Mouse (Mus musculus): ENCODE data around the gene Lap3. TPM values are rescaled to one million over a fixed set of nuclear protein-coding genes. Genes with fewer than 3 reads are reported as not detected.
A peak's percentile ranks its signal among the peaks of the same experiment; 100 is the strongest.

Gene Lap3
- total RNA-seq (2014; fragmentation: Nextera tagmentation) (59.9 and 74.0 TPM in 2 replicates), total RNA-seq (2017) (98.6 and 103 TPM in 2 replicates)

DNA sequence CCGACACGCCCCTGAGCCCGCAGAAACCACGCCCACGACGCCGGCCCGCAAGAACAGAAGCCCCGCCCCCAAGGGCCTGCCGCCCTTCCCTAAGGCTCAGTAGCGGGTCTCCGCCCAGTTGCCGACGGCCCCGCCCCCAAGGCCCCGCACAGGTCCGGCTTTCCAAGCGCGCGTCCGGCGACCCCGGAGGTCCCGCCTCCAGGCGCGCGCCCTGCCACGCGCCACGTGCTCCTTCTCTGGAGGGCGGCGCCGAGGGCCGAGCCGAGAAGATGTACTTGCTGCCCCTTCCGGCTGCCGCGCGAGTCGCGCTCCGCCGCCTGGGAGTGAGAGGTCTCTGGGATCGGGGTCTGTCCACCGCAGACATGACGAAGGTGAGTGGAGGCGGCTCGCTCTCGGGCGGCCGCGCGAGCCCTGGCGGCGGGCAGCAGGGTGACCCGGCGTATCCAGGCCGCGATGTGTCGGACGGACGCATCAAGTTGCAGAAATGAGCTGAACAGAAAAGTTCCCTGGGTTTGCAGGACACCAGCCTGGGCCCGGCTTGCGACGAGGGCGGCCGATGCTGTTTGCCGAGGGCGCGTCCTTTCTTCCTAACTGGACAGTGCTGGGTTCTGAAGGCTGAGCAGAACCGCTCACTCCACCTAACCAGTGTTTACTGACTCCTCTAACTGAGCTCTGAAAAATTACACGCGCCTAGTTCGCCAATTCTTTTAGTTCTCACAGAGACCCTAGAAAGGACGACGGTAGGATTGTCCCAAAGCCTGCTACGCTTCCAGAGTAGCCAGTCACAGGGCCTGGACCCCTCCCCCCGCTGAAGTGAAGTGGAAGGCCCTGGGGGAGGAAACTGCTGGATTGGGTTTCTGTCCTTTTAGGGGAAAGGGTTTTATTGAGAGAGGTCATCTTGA is at the start of gene Lap3:
Gene Lap3, plus strand, starts transcription at position 184 of the 902 bp plus-strand sequence.
- peak; percentile 95 for ATAC-seq (replicated peaks; ENCODE audit: low FRiP score, low TSS enrichment, poor library complexity, severe bottlenecking)

DNA sequence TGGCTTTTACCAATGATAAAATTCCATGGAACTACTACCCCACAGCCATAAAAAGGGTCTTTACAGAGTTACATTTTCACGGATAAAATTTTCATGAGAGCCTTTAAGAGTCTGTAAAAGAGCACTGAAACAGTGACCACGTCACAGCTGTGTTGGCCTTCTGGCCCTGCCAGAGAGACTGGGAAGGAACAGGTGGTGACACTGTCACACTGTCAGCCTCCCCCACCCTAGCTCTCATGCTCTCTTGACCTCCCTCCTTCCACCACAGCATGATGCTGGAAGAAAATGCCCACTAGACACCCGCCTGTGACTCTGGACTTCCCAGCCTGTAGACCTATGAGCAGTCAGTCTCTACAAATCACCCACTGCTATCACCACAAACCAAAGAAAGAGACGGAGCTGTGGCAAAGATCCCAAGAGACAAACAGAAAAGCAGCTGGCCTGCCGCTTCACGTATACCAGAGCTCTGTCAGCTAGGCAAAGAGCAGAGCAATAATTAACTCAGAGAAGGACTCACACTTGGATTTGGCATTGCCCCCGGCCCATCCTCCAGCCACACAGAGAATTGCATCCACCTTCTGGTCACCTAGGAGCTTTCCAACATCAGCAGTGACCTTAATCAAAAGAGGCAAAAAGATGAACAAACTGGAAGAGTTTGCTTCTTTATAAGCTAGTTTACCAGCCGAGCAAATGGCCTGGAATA is 48.9 kb upstream of the Lap3 start:
- no peak for ATAC-seq (replicated peaks; ENCODE audit: low FRiP score, low TSS enrichment, poor library complexity, severe bottlenecking)

DNA sequence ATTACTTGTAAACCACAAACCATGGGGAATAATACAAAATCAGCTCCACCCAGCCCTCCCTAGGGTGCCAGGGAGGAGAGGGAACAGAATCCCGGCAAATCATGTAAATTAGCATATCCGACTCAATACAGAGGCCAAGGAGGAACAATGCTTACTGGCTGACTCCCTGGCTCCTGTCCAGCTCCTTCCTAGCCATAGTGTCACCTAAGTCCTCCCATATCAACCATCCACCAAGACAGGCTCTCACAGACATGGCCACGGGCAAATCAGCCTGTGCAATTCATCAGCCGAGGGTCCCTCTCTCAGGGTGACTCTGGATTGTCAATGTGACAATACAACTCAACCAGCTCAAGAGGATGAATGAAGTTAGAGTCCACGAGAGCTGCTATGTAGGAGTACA is 44.5 kb upstream of the Lap3 start:
- no peak for ATAC-seq (replicated peaks; ENCODE audit: low FRiP score, low TSS enrichment, poor library complexity, severe bottlenecking)

DNA sequence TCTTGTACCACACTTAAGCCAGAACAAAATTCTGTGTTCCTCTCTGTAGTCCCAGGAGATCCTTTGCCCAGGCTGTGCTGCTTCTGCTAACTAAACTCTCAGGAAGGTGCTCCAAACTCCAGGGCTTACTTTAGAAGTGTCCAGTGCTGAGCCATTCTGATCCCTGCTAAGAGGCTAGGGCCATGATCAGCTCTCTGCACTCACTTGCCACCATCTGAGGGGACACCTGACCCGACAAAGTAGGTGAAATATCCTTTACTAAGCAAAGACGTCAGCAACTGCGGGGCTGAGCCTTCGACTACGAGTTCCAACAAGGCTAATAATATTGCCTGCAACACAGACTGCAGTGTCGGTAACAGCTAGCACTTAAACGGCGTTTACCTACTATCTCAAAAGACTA is 44.0 kb upstream of the Lap3 start:
- ATAC-seq (replicated peaks; ENCODE audit: low FRiP score, low TSS enrichment, poor library complexity, severe bottlenecking), result no peak

DNA sequence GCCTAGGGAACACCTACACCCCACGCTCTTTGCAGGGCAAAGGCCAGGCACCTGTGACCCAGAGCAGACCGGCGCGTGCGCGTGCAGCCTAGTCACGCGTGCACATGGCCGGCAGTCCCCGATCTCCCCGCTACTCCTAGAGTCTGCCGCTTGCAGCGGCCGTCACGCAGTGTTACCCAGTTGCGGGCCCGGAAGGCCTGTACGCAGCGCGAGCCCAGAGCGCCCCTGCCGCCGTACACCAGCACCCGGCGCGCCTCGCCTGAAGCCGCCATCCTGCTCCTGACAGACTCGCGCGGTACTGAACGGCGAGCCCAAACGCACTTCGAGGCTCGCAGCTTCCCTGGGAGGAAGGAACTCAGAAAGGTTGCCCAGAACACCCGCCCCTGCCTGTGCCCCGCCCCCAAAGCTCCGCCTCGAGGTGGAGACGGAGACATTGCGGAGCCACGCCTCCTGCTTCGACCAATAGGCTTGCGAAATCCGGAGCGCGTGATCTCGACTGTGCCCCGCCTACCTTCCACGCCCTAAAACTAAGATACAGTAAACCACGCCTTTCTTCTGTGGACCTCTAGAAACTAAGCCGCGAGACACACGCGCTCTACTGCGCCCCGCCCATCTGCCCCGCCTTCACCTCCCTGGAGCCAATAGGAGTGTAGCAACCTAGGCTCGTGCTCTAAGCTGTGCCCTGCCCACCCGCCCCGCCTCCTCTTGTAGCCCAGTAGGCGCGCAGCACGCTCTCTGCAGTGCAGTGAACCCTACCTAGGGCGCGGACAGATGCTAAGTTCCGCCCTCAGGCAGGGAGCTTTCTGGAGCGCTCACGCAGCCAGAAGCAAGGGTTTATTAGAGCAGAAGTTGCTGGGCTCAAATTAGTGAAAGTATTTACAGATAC is 43.1 kb upstream of the Lap3 start, which contains the start of gene Qdpr:
Gene Qdpr, minus strand, starts transcription at position 406 of the 886 bp plus-strand sequence.
- ATAC-seq (replicated peaks; ENCODE audit: low FRiP score, low TSS enrichment, poor library complexity, severe bottlenecking), result peak; percentile 95

DNA sequence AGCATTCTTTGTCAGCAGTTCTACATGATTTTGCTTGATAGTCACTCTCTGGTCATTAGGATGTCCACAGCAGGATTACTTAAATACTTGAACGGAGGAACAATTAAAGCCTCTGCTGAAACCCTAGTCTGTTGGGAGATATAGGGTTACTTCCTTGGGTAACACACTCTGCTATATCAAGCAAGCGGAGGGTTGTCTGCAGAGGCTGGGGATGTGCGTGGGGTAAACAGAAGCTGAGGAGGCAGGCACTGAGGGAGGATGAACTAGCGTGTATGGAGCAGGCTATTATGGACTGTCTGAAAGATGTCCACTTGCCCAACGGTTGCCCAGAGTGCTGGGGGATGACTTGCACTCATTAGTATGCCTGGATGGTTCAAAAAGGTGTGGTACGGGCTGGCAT is 39.7 kb upstream of the Lap3 start, which contains the start of gene Clrn2:
Gene Clrn2, plus strand, starts transcription at position 301 of the 400 bp plus-strand sequence.
- no peak for ATAC-seq (replicated peaks; ENCODE audit: low FRiP score, low TSS enrichment, poor library complexity, severe bottlenecking)

DNA sequence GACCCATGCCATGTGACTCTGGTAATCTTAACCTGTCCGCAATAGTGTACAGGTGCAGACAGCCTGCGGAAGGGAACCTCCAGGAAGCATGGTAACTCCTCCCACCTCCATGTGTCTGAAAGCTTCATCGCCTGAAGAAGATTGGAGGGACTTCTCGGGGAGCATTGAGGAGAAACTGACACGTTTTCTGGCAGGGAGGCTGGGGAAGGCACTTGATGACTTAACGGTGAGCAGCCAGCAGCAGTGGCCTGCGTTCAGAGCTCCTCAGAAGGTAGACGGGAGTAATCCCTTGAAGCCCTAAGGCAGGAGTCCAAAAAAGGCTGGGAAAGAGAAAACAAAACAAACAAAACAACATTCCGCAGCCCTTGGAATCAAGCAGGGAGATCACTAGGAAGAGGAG is 38.7 kb upstream of the Lap3 start:
- no peak for ATAC-seq (replicated peaks; ENCODE audit: low FRiP score, low TSS enrichment, poor library complexity, severe bottlenecking)

DNA sequence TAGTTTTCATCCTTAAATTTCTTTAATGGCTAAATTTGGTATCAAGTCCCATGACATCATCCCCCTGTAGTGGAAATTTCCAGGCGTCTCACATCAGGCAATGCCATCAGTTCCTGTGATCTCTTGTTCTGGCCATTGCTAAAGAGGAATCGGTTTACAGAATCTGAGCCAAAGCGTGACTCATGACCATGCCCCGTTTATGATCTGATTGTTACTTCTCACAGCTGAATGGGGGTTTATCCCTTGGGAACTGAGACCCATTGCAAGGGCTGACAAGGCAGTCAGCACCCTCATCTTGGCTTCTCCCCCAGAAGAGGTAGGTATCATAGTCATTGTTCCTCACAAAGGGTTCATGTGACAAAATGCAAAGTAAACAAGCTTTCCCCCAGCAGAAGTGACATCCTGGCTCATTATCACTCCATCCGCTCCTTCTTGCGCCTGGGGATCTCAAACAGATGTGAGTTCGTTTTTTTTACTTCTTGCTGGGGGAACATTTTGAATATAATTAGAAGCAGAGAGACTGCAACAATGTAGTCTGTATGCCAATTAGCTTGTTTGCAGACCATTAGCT is 20.2 kb upstream of the Lap3 start:
- no peak for ATAC-seq (replicated peaks; ENCODE audit: low FRiP score, low TSS enrichment, poor library complexity, severe bottlenecking)

DNA sequence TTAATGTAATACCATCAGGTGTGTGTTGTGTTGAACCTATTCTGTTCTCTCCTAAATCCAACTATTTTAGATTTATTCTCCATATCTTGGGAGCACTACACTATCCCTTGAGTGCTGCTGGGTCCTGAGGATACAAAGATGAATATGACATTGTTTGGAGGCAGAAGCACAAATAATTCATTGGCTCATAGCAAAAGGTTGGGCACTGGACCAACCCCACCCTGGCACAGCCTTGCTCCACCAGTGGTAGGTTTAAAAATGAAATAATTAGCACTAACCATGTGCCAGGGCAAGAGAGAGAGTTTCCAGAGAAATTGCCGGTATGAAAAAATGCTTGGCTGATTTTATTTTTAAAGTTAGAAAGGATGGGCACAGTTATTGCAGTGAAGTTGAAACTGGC is 19.7 kb upstream of the Lap3 start:
- ATAC-seq (replicated peaks; ENCODE audit: low FRiP score, low TSS enrichment, poor library complexity, severe bottlenecking), result no peak

DNA sequence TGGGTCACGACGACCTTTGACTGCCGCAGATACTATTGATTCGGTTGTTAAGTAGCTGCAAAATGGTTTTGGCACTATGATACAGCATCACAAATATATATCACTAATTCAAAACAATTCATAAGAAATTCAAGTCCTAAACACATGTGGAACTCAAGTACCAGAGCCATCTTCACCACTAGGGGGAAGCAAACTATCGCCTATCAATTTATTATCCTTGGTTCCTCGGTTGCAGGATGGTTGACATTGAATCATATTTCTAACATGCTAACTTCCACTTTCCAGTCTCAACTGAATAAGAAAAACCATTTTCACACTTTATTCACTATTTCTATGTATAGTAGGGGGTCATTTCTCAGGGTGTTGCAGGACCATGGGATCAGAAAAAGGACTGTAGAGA is 19.0 kb upstream of the Lap3 start:
- peak; percentile 78 for ATAC-seq (replicated peaks; ENCODE audit: low FRiP score, low TSS enrichment, poor library complexity, severe bottlenecking)

DNA sequence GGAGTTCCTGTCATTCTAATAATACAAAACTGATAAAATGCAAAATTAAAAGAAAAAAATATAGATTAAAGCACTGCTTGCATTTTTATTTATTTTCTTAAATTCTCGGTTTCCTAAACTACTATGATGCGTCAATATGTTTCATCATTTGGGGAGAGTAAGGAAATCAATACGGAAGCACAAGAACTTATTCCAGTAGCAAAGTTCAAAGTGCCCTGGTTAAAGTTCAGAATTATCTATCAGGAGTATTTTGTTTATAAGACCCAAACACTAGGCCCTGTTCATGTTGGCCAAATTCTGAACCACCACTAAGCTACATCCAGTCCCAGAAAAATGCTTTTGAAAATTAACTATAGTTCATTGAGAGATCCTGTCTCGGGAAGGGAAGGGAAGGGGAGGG is 18.4 kb upstream of the Lap3 start:
- no peak for ATAC-seq (replicated peaks; ENCODE audit: low FRiP score, low TSS enrichment, poor library complexity, severe bottlenecking)

DNA sequence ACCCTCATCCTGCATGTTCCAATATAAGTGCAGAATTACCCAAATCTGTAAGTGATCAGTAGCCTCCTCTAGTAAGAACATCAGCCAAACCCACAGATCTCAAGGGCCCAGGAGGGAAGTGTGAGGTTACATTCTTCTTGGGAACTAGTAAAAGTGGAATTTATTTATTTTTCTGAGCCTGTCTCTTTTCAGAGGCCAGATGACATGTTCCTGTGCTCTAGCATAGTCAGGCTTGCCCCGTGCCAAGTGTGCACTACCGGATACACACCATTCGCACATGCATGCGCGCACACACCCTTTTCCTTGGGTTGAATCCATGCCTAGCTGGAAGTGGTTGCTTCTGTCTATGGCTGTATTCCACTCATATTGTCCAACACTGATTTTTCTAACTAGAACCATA is 17.4 kb upstream of the Lap3 start:
- no peak for ATAC-seq (replicated peaks; ENCODE audit: low FRiP score, low TSS enrichment, poor library complexity, severe bottlenecking)

DNA sequence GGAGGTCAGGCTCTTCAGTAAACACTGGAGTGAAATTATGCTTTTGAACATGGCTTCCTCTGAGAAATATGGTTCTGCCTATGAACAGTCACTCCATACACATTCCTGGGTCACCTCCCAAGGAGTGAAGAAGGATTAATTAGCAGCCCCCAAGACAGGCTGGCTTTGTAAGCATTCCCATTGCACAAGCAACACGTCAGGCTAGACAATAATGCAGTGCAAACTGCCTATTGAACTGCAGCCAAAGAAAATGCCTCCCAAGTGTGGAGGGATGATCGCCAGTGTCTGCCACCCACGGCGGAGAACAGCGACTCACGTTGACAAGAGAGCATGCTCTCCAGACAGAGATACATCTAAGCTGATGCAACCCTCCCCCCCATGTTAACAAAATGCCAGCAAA is 16.9 kb upstream of the Lap3 start:
- ATAC-seq (replicated peaks; ENCODE audit: low FRiP score, low TSS enrichment, poor library complexity, severe bottlenecking), result no peak

DNA sequence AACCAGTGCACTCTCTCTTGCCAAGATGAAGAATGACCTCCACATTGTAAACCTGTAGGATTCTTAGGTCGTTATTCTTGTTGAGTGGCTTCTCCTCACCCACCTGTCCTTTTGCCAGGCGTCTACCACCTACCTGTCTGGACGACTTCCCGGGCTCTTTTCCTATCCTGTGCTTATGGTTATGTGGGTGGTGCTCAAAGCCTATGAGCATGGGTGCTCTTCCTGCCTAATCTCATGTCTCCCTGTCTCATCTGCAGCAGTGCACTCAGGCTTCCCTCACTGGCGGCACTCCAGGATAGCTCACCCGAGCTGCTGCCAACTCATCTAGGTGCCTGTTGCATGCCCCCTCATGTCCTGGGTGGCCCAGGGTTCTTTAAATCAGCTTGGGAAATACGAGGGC is 15.6 kb upstream of the Lap3 start:
- ATAC-seq (replicated peaks; ENCODE audit: low FRiP score, low TSS enrichment, poor library complexity, severe bottlenecking), result no peak

DNA sequence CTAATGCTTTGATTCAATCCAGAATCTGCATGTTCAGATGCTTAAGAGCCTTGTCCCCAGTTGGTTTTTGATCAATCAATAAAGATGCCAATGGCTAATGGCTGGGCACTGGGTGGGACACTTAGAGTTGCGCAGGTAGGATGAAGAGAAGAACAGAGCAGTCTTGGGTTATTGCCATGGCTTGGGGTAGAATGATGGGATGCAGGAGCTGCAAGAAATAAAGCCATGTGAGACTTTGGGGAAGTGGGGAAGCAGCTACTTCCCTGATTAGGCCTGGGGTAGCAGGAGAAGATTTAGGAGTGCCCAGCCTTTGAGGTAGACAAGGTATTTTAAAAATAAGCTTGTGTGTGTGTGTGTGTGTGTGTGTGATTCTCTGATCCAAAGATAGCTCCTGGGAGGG is 13.1 kb upstream of the Lap3 start:
- ATAC-seq (replicated peaks; ENCODE audit: low FRiP score, low TSS enrichment, poor library complexity, severe bottlenecking), result no peak

DNA sequence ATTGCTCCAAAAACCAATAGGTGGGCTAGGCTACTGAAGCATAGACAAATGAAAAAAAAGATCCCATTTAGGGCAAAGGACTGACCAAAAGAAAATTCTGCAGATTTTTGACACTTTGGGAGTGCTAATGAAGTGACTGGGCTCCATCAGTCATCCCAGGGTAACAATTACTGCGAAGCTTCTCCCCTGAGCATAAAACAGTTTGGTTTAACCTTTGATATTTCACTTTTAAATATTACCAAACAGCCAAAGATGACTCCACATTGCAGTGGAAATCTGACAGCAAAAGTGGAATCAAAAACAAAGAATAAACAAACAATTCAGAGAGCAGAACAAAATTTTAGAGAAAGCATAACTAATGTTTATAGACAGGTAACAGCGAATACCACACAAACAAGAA is 12.0 kb upstream of the Lap3 start:
- ATAC-seq (replicated peaks; ENCODE audit: low FRiP score, low TSS enrichment, poor library complexity, severe bottlenecking), result no peak

DNA sequence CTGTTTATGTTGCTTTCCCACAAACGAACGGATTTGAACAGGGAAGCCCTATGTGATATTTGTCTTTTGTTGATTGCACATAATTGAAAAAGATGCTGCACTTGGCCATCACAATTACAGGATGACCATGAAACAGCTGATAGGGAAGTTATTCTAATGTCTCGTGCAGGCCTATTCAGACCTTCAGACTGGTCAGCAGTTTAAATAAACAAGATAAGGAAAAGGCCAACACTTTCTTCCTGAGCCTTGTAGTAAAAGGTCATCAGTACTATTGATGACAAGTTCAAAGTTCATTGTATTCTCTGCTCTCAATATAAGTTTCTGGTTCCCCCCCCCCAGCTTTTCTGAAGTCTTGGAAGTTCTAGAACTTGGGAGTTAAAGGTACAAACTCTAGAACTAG is 10.6 kb upstream of the Lap3 start:
- no peak for ATAC-seq (replicated peaks; ENCODE audit: low FRiP score, low TSS enrichment, poor library complexity, severe bottlenecking)

DNA sequence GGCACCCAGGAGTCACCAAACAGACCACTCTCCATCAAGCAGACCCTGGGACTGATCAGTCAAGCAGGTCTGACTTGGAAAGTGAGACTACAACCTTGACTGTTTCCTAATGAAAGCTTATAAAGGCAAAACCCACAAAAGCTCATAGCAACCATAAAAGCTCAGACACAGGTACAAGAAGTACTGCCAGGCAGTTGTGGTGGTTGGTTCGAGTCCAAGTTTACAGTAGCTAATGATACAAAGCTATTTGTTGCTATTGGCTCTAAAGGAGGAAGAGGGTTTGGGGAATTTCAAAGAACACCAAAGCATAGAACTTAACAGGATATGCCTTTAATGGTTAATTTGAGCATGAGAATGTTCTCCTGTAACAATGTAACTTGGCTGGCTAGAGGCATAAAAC is 9.5 kb upstream of the Lap3 start:
- ATAC-seq (replicated peaks; ENCODE audit: low FRiP score, low TSS enrichment, poor library complexity, severe bottlenecking), result no peak

DNA sequence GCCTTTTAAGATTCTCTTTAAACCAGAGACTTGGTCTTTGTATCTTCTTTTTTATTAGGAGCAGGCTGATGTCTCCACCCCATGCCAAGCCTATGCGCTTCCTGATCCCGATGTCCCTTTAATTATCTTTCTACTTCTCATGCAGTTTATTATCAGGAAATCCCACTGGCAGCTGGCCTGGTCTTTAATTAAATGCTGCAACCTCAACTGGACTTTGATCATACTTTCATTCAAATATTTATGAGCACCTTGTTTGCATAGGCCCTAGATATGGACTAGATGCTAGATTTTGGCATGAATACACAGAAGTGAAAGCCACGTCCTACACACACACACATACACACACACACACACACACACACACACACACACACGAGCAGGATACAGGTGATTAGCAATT is 1.4 kb upstream of the Lap3 start:
- no peak for ATAC-seq (replicated peaks; ENCODE audit: low FRiP score, low TSS enrichment, poor library complexity, severe bottlenecking)
